Mouse (Mus musculus) skeletal muscle tissue, adult 2 months (tissue): Measurements from ENCODE around the gene Palm3.
"Not testable (repeated sequence)": the region's sequence is repeated elsewhere in the genome, so short reads cannot be mapped to it uniquely, and the experiment has no call there.

ENCODE experiments used
- DNase-seq: peaks from one replicate; pipeline ENCODE4 v3.0.0-alpha.2; 2012; ENCODE audit warnings: low read depth, low spot score

Palm3 gene

DNA sequence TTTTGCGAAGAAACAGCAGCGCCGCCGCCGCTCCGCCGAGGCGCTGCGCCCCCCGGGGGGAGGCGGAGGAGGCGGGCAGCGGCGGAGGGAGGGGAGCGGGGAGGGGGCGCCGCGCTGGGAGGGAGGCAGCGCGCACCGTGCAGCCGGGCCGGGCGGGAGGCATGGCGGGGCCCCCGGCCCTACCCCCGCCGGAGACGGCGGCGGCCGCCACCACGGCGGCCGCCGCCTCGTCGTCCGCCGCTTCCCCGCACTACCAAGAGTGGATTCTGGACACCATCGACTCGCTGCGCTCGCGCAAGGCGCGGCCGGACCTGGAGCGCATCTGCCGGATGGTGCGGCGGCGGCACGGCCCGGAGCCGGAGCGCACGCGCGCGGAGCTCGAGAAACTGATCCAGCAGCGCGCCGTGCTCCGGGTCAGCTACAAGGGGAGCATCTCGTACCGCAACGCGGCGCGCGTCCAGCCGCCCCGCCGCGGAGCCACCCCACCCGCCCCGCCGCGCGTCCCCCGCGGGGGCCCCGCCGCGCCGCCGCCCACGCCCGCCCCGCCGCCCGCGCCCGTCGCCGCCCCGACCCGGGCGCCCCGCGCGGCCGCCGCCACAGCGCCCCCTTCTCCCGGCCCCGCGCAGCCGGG is 23.6 kb upstream of the Palm3 start, which contains the start of gene Samd1:
Gene Samd1, plus strand, starts transcription at position 162 of the 631 bp plus-strand sequence.
- DNase-seq, result no peak

DNA sequence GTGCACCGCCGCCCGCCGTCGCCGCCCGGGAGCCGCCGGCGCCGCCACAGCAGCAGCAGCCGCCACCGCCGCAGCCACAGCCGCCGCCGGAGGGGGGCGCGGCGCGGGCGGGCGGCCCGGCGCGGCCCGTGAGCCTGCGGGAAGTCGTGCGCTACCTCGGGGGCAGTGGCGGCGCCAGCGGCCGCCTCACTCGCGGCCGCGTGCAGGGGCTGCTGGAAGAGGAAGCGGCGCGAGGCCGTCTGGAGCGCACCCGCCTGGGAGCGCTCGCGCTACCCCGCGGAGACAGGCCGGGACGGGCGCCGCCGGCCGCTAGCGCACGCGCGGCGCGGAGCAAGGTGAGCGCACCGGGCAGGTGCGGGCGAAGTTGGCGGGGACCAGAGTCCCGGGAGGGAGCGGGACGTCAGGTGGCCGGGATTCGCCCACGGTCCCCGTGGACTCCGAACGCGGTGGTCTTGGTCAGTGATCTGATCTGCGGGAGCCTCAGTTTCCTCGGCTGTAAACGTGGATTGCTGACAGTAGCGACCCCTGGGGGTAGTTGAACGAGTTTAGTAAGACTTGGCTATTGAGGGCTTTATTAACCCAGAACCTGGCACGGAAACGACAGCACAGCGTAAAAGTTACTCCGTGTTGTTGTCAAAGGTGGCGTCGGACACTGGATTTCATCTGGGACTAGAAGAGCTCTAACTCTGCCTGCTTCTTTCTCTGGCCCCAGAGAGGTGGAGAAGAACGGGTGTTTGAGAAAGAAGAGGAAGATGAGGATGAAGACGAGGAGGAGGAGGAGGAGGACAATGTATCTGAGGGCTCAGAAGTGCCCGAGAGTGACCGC is 22.8 kb upstream of the Palm3 start:
- DNase-seq, result no peak

DNA sequence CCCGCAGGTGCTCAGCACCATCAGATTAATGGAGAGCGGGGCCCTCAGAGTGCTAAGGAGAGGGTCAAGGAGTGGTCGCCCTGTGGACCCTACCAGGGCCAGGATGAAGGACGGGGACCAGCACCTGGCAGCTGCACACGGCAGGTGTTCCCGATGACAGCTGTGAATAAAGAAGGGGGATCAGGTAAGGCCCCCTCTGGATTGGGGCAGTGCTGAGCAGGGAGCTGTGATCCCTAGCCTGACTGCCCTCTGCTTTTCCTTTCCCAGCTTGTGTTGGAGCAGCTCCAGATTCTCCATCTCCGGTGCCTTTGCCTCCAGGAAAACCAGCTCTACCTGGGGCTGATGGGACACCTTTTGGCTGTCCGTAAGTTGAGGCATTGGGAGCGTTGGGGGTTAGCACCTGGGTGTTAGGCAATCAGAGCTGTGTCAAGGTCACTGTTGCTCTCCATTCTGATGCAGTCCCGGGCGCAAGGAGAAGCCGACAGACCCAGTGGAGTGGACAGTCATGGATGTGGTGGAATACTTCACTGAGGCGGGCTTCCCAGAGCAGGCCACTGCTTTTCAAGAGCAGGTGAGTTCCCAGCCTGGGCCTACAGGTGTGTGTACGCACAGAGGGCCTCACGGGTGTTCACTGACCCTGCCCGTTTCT is 22.1 kb upstream of the Palm3 start:
- no peak for DNase-seq

DNA sequence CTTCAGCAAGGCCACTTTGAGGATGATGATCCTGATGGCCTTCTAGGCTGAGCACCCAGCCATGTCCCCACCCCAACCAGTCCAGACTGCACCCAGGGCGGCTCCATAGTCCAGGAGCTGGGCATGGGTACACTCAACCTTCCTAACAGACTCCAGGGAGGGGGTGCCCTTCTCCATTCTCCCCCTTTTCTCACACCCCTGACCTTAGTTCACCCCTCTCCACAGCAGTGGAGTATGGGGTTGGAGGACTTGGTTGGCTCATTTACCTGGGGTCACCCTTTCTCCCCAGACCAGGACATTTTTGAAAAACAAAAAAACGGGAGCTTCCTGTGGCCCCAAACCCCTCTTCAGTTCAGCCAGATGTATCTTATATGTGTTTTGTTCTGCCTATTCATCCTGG is 21.4 kb upstream of the Palm3 start:
- no peak for DNase-seq

DNA sequence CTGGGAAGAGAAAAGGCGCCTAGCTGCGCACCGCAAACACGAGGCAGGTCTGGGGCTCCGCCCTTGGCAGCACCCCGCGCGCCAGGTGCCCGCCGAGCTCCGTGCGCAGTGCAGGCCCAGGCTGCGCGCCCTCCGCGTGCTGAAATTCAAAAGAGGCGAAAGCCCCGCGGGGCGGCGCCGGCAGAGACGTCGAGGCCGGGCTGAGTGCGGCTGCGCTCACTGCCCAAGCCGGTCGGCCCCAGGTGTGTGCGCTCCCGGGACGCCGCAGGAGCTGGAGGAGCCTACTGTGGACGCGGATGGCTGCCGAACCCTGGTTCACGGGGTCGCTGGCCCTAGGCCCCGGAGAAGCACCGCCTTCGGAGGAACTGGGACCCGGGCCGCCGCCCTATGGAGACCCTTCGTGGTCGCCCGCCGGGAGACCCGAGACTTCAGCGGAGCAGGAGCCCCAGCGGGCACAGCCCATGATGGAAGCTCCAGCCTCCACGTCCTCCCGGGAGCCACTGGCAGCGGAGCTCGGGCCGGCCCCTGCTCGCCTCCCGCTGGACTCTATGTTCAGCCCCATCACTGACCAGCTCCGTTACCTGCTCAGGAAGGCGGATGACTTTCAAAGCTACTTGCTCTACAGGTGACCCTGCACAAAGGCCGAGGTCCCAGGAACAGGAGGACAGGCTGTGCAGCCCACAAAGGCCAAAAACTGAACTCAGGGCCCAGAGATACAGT is 19.8 kb upstream of the Palm3 start, which contains the start of gene 1700067K01Rik:
Gene 1700067K01Rik, plus strand, starts transcription at position 222 of the 720 bp plus-strand sequence.
- DNase-seq, result no peak

DNA sequence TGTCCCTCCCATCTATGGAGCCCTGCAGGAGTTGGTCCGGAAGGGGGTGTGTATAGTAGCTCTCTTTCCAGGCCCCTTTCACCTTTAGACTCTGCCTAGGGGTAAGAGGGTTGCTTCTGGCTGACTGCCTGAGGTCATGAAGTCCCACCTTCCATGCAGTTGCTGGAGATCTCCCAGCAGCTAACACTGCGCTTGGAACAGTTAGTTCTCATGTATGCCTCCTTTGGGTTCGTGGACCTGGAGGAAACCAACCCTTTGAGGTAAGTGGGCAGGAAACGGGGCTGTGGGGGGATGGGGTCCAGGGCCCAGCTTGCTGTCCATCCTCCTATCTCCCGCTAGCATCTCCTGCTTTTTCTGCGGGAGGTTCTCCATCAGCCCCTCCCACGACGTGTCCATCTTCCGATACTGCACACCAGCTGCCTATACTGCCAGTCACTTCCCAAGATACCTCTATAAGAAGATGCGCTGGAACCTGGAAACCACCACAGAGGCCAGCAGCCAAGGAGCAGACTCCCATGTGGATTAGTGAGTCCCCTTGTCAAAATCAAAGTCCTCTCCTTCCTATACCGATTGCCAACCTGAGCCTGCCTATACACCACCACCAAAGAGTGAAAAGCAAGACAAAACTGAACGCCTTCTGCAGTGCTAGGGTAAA is 18.2 kb upstream of the Palm3 start:
- no peak for DNase-seq

DNA sequence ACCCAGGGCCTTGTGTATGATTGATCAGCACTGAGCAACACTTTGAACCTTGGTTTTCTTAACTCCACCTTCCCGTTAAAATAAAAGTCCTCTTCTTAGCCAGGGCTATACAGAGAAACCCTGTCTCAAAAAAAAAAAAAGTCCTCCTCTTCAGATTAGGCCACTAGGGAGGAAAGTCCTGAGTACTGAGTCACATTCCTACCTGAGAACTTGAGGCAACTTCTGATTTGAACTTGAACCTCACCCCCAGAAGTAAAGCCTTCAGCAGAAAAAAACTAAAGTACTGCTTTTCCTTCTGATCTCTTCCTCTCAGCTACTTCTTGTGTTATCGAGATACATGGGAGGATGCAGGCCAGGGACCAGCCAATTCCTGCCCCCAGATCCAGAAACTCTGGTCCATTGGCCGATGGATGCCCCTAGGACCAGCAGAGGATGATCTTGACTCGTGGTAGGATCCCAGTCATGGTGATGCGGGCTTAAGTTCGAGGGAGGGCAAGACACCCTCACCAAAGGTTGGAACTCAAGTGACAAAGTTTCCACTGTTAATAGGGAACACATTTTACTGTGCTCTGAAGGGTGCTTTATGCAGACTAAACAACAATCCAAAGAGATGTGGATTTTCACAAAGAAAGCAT is 17.5 kb upstream of the Palm3 start:
- DNase-seq, result no peak

DNA sequence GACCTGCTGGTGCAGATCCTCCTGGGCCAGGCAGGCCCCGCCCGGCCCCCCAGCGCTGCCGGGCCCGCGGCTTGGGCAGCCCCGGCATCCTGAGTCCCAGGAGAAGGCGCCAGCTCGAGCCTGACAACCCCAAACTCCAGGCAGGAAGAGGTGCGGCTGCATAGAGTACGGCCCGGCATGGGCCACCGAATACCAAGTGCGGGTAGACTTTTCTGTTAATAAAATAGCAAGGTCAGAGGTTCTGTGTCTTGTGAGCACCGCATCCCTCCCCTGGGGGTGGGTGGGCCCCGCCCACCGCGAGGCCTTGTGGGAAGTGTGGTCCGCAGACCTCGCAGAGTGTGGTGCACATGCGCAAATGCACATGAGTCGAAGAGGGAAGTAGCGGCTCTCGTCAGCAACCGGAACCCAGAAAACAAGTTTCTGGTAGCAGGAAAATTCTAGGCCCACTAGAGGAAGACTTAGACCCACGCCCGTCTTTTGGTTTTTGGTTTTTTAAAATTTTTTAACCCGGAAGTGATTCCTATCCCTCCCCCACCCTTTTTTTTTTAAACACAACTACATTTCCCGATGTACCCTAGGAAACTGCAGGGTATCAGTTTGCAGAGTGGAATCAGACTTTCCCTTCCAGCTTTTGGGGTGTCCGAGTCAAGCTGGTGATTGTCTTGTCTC is 16.6 kb upstream of the Palm3 start:
- DNase-seq, result peak; percentile 97

DNA sequence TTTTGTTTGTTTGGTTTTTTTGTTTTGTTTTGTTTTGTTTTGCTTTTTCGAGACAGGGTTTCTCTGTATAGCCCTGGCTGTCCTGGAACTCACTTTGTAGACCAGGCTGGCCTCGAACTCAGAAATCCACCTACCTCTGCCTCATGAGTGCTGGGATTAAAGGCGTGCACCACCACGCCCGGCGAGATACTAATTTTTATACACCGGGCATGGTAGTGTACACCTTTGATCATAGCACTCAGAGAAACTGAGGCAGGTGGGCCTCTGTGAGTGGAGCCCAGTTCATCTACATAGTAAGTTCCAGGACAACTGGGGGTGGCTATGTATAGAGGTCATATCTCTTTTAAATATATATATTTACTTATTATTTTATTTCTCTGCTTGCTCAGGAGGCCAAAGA is 15.8 kb upstream of the Palm3 start:
- DNase-seq, result not testable (repeated sequence)

DNA sequence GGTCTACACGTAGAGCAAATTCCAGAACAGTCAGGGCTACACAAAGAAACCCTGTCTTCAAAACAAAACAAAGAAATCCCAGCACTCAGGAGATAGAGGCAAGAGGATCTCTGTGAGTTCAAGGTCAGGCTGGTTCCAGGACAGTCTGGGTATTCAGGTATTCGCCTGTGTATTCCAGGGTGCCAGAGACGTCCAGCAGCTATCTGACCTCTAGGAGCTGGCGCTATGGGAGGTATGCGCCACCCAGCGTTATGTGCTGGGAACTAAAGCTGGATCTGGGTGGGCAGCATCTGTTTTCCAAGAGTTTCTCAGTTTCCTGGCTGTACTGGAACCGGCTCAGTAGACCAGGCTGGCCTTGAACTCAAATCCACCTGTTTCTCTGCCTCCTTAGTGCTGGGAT is 12.9 kb upstream of the Palm3 start:
- DNase-seq, result no peak

DNA sequence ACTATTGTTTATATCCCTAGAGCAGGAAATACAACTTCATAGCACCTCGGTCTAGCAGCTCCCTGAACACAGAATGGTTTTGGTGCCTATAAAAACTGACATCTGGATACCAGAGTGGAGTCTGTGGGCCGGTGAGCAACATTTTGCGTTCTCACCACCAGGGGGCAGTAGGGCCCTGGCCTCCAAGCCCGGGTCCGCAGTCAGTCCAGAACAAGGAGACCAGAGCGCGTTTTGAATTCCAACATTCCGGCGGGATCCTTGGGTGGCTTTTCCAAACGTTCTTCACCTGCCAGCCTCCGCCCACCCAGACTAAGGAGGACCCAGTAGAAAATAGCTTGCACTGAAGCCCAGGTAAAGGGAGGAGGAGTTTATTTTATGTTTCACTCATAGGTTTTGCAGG is 11.4 kb upstream of the Palm3 start:
- peak; percentile 65 for DNase-seq

DNA sequence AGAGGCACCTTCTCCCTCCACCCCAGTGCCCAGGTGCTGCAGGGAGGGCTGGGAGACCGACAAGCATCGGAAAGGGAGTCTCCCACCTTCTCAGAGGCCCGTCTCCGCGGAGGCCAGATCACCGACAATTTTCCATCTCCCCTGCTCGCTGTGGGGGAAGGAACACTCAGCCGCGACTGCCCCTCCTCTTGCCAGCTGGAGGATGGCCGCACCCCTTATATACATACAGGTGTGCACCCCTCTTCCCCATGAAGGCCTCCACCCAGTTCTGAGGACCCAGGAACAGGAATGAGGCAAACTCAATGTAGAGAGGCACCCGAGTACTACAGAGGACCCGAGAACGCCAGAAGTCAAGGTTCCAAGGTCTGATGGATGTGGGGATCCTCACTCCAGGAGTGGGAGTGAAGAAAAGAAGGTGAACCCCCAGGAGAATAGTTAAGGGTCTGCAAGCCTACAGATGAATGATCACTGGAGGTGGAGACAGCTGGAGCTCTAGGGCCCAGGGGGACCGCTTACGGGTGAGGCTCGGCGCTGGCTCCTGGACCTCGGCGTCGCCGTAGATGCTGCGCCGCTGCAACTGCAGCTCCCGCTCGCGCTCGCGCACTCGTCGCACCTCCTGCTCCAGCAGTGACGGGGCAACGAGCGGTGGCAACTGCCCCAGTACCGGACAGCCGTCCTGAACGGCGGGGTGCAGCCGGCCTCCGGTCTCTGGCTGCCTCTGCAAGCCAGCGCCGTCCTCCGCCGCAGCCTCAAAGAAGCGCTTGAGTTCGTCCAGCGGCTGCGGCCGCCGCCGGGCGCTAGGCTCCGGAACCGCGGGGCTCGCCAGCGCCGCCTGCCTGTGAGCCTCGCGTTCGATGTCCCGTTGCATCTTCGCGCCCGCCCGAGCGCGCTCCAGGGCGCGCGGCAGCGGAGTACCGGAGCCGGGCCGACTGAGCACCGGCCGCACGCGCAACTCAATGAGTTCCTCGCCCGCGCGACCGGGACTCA is 10.4 kb upstream of the Palm3 start:
- no peak for DNase-seq

DNA sequence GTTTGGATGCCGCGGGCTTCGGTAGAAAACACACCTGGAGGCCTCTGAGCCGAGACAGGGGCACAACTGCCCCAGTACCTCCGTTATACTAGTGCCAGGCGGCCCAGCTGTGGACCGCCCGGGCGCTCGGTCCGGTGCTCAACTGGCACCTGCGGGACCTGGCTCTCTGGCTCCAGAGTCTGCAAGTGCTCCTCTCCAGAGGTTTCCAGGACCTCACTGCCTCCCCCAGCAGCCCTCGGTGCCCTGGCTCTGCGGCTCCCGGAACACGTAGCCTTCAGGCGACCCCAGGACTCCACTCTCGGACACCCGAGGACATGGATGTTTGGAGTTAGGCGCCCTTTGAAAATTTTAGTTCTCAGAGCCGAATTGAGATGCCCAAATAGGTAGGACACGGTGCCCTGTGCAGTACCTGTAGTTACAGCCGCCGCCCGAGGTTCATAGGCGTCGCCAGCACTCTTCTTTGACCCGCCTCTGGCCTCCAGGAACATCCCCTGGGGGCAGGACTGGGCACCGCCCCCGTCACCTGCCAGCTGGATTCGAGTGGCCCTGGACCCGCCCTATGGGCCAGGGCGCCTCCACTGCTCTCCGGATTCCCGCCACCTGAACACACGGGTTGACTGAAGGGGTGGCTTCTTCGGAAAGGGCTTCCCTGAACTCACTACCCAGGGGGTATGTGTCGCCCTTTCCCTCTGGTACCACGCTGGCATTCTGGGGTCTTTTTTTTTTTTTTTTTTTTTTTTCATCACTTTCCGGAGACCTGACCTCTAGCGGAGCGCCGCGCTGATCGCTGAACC is 9.4 kb upstream of the Palm3 start, which contains the start of gene 2210011C24Rik:
Gene 2210011C24Rik, minus strand, starts transcription at position 467 of the 794 bp plus-strand sequence.
- DNase-seq, result no peak

DNA sequence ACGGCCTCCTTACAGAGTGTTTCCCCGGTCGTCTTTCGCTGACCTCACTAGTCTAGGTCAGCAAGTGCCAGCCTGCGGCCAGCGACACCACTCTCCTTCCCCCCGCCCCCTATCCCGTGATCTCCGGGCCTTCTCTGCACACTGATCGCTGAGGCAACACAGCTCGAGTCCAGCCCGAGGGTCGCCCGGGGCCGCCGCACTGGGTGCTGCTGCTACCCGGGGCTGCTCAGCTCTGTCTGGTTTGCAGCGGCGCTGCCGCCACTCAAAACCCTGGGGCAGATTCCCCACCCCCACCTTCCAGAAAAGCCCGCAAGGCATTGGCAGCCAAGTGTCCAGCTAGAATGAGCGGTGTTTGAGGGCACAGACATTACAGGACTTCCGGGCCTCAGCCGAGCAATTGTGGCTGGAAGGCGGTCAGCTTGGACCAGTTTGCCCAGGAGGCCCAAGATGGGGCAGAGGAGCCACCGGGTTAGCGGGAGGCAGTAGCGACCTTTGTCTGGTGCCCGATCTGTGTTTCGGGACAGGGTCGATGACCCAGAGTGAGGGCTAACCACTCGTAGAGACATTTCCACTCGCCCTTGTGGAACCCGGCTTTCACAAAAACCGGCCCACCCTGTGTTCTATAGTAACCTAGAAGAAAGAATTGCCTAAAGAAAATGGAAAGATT is 8.6 kb upstream of the Palm3 start:
- peak; percentile 53 for DNase-seq

DNA sequence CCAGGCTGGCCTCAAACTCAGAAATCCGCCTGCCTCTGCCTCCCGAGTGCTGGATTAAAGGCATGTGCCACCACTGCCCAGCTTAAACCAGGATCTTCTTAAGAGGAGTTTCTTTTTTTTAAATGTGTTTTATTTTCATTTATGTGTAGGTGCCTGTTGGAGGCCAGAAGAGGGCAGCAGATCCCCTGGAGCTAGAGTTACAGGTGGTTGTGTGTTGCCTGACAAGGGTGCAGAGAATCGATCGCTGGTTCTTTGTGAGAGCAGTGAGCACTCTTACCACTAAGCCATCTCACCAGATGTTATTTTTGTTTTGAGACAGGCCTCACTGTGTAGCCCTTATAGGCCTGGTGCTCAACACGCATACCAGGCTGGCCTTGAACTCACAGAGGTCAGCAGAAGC is 5.4 kb upstream of the Palm3 start:
- no peak for DNase-seq

DNA sequence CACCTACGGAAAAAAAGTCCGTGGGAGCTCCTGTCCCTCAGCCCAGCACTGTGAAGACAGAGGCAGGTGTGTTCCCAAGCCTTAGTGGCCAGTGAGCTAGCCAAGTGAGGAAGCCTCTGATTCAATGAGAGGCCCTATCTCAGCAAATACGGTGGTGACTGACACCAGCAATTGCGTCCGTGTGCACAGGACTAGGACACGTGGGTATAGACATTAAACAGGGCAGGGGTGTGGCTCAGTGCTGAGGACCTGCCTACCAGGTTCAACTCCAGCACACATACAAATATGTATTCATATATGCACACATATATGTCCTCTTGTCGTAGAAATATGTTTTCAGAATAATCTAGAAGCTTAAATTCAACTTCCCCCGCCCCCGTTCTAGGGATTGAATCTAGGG is 1.5 kb upstream of the Palm3 start:
- no peak for DNase-seq

DNA sequence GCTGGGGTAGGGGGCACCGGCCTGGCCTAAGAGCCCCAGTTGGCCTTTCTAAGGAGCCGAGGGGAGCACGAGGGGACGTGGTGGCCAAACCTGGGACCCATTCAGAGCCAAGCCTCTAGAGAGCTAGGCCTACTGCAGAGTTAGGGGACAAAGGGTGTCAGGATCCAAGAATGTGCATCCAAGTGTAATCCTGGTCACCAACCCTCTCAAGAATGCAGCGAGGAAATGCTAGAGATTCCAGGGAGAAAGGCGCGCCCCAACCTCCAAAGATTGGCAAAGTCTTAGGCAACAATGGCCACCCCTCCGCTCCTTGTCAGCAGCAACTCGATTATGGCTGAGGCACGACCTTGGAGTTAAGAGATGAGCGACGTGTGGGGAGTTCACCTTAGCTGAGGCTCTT is 298 bp downstream of the Palm3 start:
- DNase-seq, result no peak

DNA sequence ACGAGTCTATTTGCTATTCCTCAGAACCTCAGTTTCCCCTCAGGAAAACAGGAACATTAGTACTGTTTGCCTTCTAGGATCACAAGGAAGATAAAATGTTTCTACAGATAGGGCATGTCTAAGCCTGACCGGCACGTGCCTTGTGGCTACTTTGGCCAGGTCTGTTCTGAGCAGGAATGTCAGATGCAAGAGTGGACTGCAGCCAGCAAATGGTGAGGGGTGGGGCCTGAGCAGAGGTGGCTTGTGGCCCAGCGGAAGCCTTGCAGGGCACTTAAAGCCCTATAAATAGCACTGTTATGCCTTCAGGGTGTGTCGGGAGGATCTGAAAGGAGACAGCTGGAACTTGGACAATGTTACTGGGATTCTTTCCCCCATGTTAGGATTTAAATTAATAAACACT is 1.8 kb downstream of the Palm3 start:
- peak; percentile 71 for DNase-seq
